Mouse (Mus musculus): ENCODE data around the gene Gm45337. TPM values are rescaled to one million over a fixed set of nuclear protein-coding genes. Genes with fewer than 3 reads are reported as not detected.
"Not testable (repeated sequence)": the region's sequence is repeated elsewhere in the genome, so short reads cannot be mapped to it uniquely, and the experiment has no call there.

The Gm45337 gene
- polyA plus RNA-seq (2014; fragmentation: Nextera tagmentation; extraction: Ambion mirVana), result not detected in 2 replicates

- WGBS, result 76% methylated on average over 1 of the region's 1 CpGs
- no peak within 1 kb of the TSS for H3K4me3 ChIP-seq (ENCODE audit: low read depth, low read length)
- no peaks in the 10 kb centered on the region for H3K4me1 ChIP-seq (replicated peaks; ENCODE audit: control insufficient read depth, insufficient read depth, low read length)
- no peak within 1 kb of the TSS for H3K9ac ChIP-seq (ENCODE audit: low read length)
- no peaks in the 10 kb centered on the region for H3K36me3 ChIP-seq (ENCODE audit: control insufficient read depth, insufficient read depth, low read length)
- no peak within 1 kb of the TSS for H3K27ac ChIP-seq (ENCODE audit: low read depth, low read length)
- no peak for DNase-seq (ENCODE audit: low spot score)
- no peaks in the 10 kb centered on the region for H3K27me3 ChIP-seq (ENCODE audit: control insufficient read depth, insufficient read depth, low read length)
- no peak for ATAC-seq (replicated peaks; ENCODE audit: low FRiP score)
- H3K9me3 ChIP-seq (ENCODE audit: control insufficient read depth, low read length), result no peaks in the 10 kb centered on the region
- no peak within 1 kb of the TSS for H3K4me2 ChIP-seq (ENCODE audit: low read depth, low read length, severe bottlenecking)
These were observed at the start of gene Gm45337 for GRCm38 (mm10) chr7:142144507-142144906. TSS of gene Gm45337 (minus strand) at chr7:142144607.

- Histone ChIP-seq H3K9ac (ENCODE audit: low read length) (no peak within 1 kb of the TSS), H3K27ac (ENCODE audit: low read depth, low read length) (no peak within 1 kb of the TSS), H3K27me3 (ENCODE audit: control insufficient read depth, insufficient read depth, low read length) (no peaks in the 10 kb centered on the region), H3K9me3 (ENCODE audit: control insufficient read depth, low read length) (no peaks in the 10 kb centered on the region), H3K4me3 (ENCODE audit: low read depth, low read length) (no peak within 1 kb of the TSS), H3K36me3 (ENCODE audit: control insufficient read depth, insufficient read depth, low read length) (no peaks in the 10 kb centered on the region), H3K4me1 (replicated peaks; ENCODE audit: control insufficient read depth, insufficient read depth, low read length) (no peaks in the 10 kb centered on the region), H3K4me2 (ENCODE audit: low read depth, low read length, severe bottlenecking) (no peak within 1 kb of the TSS)
- 62% methylated on average over 2 of the region's 2 CpGs for WGBS
- no peak for DNase-seq (ENCODE audit: low spot score)
- no peak for ATAC-seq (replicated peaks; ENCODE audit: low FRiP score)
These were observed 45.9 kb upstream of the Gm45337 start, which contains the start of gene Gm10153 for GRCm38 (mm10) chr7:142190289-142190688. TSS of gene Gm10153 (minus strand) at chr7:142190389.

- no peak for ATAC-seq (replicated peaks; ENCODE audit: low FRiP score)
These were observed 43.7 kb upstream of the Gm45337 start for GRCm38 (mm10) chr7:142188156-142188555.

GRCm38 (mm10) chr7:142181021-142181420, 36.6 kb upstream of the Gm45337 start:
- 53% methylated on average over 1 of the region's 1 CpGs for WGBS
- no peaks in the 10 kb centered on the region for H3K9me3 ChIP-seq (ENCODE audit: control insufficient read depth, low read length)
- H3K9ac ChIP-seq (ENCODE audit: low read length), result no peak overlapping the region
- no peaks in the 10 kb centered on the region for H3K4me1 ChIP-seq (replicated peaks; ENCODE audit: control insufficient read depth, insufficient read depth, low read length)
- H3K4me3 ChIP-seq (ENCODE audit: low read depth, low read length), result no peak overlapping the region
- ATAC-seq (replicated peaks; ENCODE audit: low FRiP score) (no peak), DNase-seq (ENCODE audit: low spot score) (no peak)
- no peaks in the 10 kb centered on the region for H3K36me3 ChIP-seq (ENCODE audit: control insufficient read depth, insufficient read depth, low read length)
- no peak overlapping the region for H3K27ac ChIP-seq (ENCODE audit: low read depth, low read length)
- H3K4me2 ChIP-seq (ENCODE audit: low read depth, low read length, severe bottlenecking), result no peak overlapping the region
- no peaks in the 10 kb centered on the region for H3K27me3 ChIP-seq (ENCODE audit: control insufficient read depth, insufficient read depth, low read length)

More at GRCm38 (mm10) chr7:142188156-142188555, 43.7 kb upstream of the Gm45337 start:
- 69% methylated on average over 2 of the region's 2 CpGs for WGBS
- DNase-seq (ENCODE audit: low spot score), result no peak
- Histone ChIP-seq H3K4me2 (ENCODE audit: low read depth, low read length, severe bottlenecking) (no peak overlapping the region), H3K9me3 (ENCODE audit: control insufficient read depth, low read length) (no peaks in the 10 kb centered on the region), H3K4me1 (replicated peaks; ENCODE audit: control insufficient read depth, insufficient read depth, low read length) (no peaks in the 10 kb centered on the region), H3K27me3 (ENCODE audit: control insufficient read depth, insufficient read depth, low read length) (no peaks in the 10 kb centered on the region), H3K4me3 (ENCODE audit: low read depth, low read length) (no peak overlapping the region), H3K27ac (ENCODE audit: low read depth, low read length) (no peak overlapping the region), H3K36me3 (ENCODE audit: control insufficient read depth, insufficient read depth, low read length) (no peaks in the 10 kb centered on the region), H3K9ac (ENCODE audit: low read length) (no peak overlapping the region)

GRCm38 (mm10) chr7:142178685-142179084, 34.3 kb upstream of the Gm45337 start:
- no peaks in the 10 kb centered on the region for H3K27me3 ChIP-seq (ENCODE audit: control insufficient read depth, insufficient read depth, low read length)
- H3K36me3 ChIP-seq (ENCODE audit: control insufficient read depth, insufficient read depth, low read length), result no peaks in the 10 kb centered on the region
- H3K27ac ChIP-seq (ENCODE audit: low read depth, low read length), result no peak overlapping the region
- no peak overlapping the region for H3K4me3 ChIP-seq (ENCODE audit: low read depth, low read length)
- no peaks in the 10 kb centered on the region for H3K9me3 ChIP-seq (ENCODE audit: control insufficient read depth, low read length)
- H3K4me2 ChIP-seq (ENCODE audit: low read depth, low read length, severe bottlenecking), result no peak overlapping the region
- ATAC-seq (replicated peaks; ENCODE audit: low FRiP score), result no peak
- no peak for DNase-seq (ENCODE audit: low spot score)
- H3K4me1 ChIP-seq (replicated peaks; ENCODE audit: control insufficient read depth, insufficient read depth, low read length), result no peaks in the 10 kb centered on the region
- 71% methylated on average over 1 of the region's 1 CpGs for WGBS
- no peak overlapping the region for H3K9ac ChIP-seq (ENCODE audit: low read length)

GRCm38 (mm10) chr7:142175905-142176304, 31.5 kb upstream of the Gm45337 start, which contains the start of gene Krtap5-2:
TSS of gene Krtap5-2 (minus strand) at chr7:142176005.
- not testable (repeated sequence) for H3K4me3 ChIP-seq (ENCODE audit: low read depth, low read length); ATAC-seq (replicated peaks; ENCODE audit: low FRiP score); H3K27me3 ChIP-seq (ENCODE audit: control insufficient read depth, insufficient read depth, low read length); H3K9ac ChIP-seq (ENCODE audit: low read length); DNase-seq (ENCODE audit: low spot score); H3K4me2 ChIP-seq (ENCODE audit: low read depth, low read length, severe bottlenecking); H3K9me3 ChIP-seq (ENCODE audit: control insufficient read depth, low read length); H3K27ac ChIP-seq (ENCODE audit: low read depth, low read length); H3K4me1 ChIP-seq (replicated peaks; ENCODE audit: control insufficient read depth, insufficient read depth, low read length); H3K36me3 ChIP-seq (ENCODE audit: control insufficient read depth, insufficient read depth, low read length)

- no peak overlapping the region for H3K9ac ChIP-seq (ENCODE audit: low read length)
- H3K36me3 ChIP-seq (ENCODE audit: control insufficient read depth, insufficient read depth, low read length), result no peaks in the 10 kb centered on the region
- H3K4me2 ChIP-seq (ENCODE audit: low read depth, low read length, severe bottlenecking), result no peak overlapping the region
- DNase-seq (ENCODE audit: low spot score), result no peak
- no peaks in the 10 kb centered on the region for H3K4me1 ChIP-seq (replicated peaks; ENCODE audit: control insufficient read depth, insufficient read depth, low read length)
- 47% methylated on average over 3 of the region's 3 CpGs for WGBS
- no peak for ATAC-seq (replicated peaks; ENCODE audit: low FRiP score)
- H3K27ac ChIP-seq (ENCODE audit: low read depth, low read length), result no peak overlapping the region
- H3K27me3 ChIP-seq (ENCODE audit: control insufficient read depth, insufficient read depth, low read length), result no peaks in the 10 kb centered on the region
- no peaks in the 10 kb centered on the region for H3K9me3 ChIP-seq (ENCODE audit: control insufficient read depth, low read length)
- H3K4me3 ChIP-seq (ENCODE audit: low read depth, low read length), result no peak overlapping the region
These were observed 25.4 kb upstream of the Gm45337 start for GRCm38 (mm10) chr7:142169836-142170235.

GRCm38 (mm10) chr7:142165639-142166038, 21.2 kb upstream of the Gm45337 start, which contains the start of gene Gm4553:
TSS of gene Gm4553 (minus strand) at chr7:142165739.
- not testable (repeated sequence) for H3K4me3 ChIP-seq (ENCODE audit: low read depth, low read length); H3K9ac ChIP-seq (ENCODE audit: low read length)

GRCm38 (mm10) chr7:142159366-142159765, 15.0 kb upstream of the Gm45337 start:
- Histone ChIP-seq H3K27ac (ENCODE audit: low read depth, low read length) (no peak overlapping the region), H3K9me3 (ENCODE audit: control insufficient read depth, low read length) (no peaks in the 10 kb centered on the region), H3K36me3 (ENCODE audit: control insufficient read depth, insufficient read depth, low read length) (no peaks in the 10 kb centered on the region), H3K9ac (ENCODE audit: low read length) (no peak overlapping the region), H3K27me3 (ENCODE audit: control insufficient read depth, insufficient read depth, low read length) (no peaks in the 10 kb centered on the region), H3K4me2 (ENCODE audit: low read depth, low read length, severe bottlenecking) (no peak overlapping the region), H3K4me3 (ENCODE audit: low read depth, low read length) (no peak overlapping the region), H3K4me1 (replicated peaks; ENCODE audit: control insufficient read depth, insufficient read depth, low read length) (no peaks in the 10 kb centered on the region)
- DNase-seq (ENCODE audit: low spot score) (no peak), ATAC-seq (replicated peaks; ENCODE audit: low FRiP score) (no peak)
- 98% methylated on average over 3 of the region's 3 CpGs for WGBS

More at GRCm38 (mm10) chr7:142165639-142166038, 21.2 kb upstream of the Gm45337 start, which contains the start of gene Gm4553:
- DNase-seq (ENCODE audit: low spot score); H3K9me3 ChIP-seq (ENCODE audit: control insufficient read depth, low read length); H3K27me3 ChIP-seq (ENCODE audit: control insufficient read depth, insufficient read depth, low read length); H3K27ac ChIP-seq (ENCODE audit: low read depth, low read length); H3K36me3 ChIP-seq (ENCODE audit: control insufficient read depth, insufficient read depth, low read length); H3K4me1 ChIP-seq (replicated peaks; ENCODE audit: control insufficient read depth, insufficient read depth, low read length); ATAC-seq (replicated peaks; ENCODE audit: low FRiP score); H3K4me2 ChIP-seq (ENCODE audit: low read depth, low read length, severe bottlenecking): not testable (repeated sequence)
